Mouse (Mus musculus) heart, embryonic 14.5 days (tissue): ENCODE results near the gene Abhd17a. TPM values are rescaled to one million over a fixed set of nuclear protein-coding genes. Genes with fewer than 3 reads are reported as not detected.

Experiments
- ATAC-seq: fragments of 200-750 bp; cut with Nextera tagmentation; 2 replicates; pipeline ENCODE4 v1.8.0; 2017; ENCODE audit warnings: low read depth, moderate TSS enrichment; ENCODE audit not compliant: insufficient number of reproducible peaks, insufficient read depth, low FRiP score
- H3K27ac ChIP-seq, 2 experiments: fragments of 200-500 bp in 1 of 2; fragments of 300-500 bp in 1 of 2; sonication (generic) in 1 of 2; replicated peaks in 1 of 2; 2 replicates each; pipeline ENCODE4 v1.5.1; 2012 to 2014; ENCODE audit warnings: low read depth in 2 of 2, low read length in 2 of 2, control low read depth in 1 of 2, mild to moderate bottlenecking in 1 of 2, mixed read lengths in 1 of 2; ENCODE audit not compliant: control insufficient read depth in 1 of 2, insufficient read depth in 1 of 2
- H3K27me3 ChIP-seq: fragments of 300-500 bp; sonication (generic); 2 replicates; pipeline ENCODE4 v1.6.1; 2014; ENCODE audit warnings: mild to moderate bottlenecking, low read length, control low read depth; ENCODE audit not compliant: control insufficient read depth, insufficient read depth
- H3K36me3 ChIP-seq: fragments of 300-500 bp; sonication (generic); 2 replicates; pipeline ENCODE4 v1.6.1; 2014; ENCODE audit warnings: mild to moderate bottlenecking, control low read depth, low read length, mixed read lengths; ENCODE audit not compliant: control insufficient read depth, insufficient read depth
- H3K4me1 ChIP-seq, 2 experiments: fragments of 200-500 bp in 1 of 2; fragments of 300-500 bp in 1 of 2; sonication (generic) in 1 of 2; 2 replicates each; pipeline ENCODE4 v1.6.1; 2012 to 2014; ENCODE audit warnings: low read length in 2 of 2, control low read depth in 1 of 2, mixed read lengths in 1 of 2; ENCODE audit not compliant: control insufficient read depth in 2 of 2, insufficient read depth in 2 of 2
- H3K4me2 ChIP-seq: fragments of 300-500 bp; sonication (generic); 2 replicates; pipeline ENCODE4 v1.6.1; 2014; ENCODE audit warnings: mild to moderate bottlenecking, low read length
- H3K4me3 ChIP-seq, 2 experiments: fragments of 200-500 bp in 1 of 2; fragments of 300-500 bp in 1 of 2; sonication (generic) in 1 of 2; 2 replicates each; pipeline ENCODE4 v1.5.1; 2012 to 2014; ENCODE audit warnings: low read length in 2 of 2, mild to moderate bottlenecking in 2 of 2, control low read depth in 1 of 2, low read depth in 1 of 2, moderate library complexity in 1 of 2; ENCODE audit not compliant: control insufficient read depth in 1 of 2, insufficient read depth in 1 of 2
- H3K9ac ChIP-seq: fragments of 300-500 bp; sonication (generic); 2 replicates; pipeline ENCODE4 v1.6.1; 2014; ENCODE audit warnings: mild to moderate bottlenecking, low read length
- H3K9me3 ChIP-seq: fragments of 300-500 bp; sonication (generic); 2 replicates; pipeline ENCODE4 v1.6.1; 2016; ENCODE audit warnings: low read length, control low read depth; ENCODE audit not compliant: control insufficient read depth
- WGBS: fragments of 180-500 bp; shearing (Covaris S2); extraction: QIAGEN DNeasy Blood & Tissue Kit; methylation state at CpG from one replicate; pipeline ENCODE4 v1.1.7; 2014; 5-methylcytosine and 5-hydroxymethylcytosine counted together
- polyA plus RNA-seq: library from polyadenylated mRNA; unstranded; fragments of >200 nt; fragmentation: Nextera tagmentation; extraction: Ambion mirVana; gene quantifications from 2 replicates; pipeline ENCODE4 v1.2.1, GENCODE M21; 2014

Abhd17a gene
- polyA plus RNA-seq, 1 experiment from 2014 or later: 141 TPM

DNA sequence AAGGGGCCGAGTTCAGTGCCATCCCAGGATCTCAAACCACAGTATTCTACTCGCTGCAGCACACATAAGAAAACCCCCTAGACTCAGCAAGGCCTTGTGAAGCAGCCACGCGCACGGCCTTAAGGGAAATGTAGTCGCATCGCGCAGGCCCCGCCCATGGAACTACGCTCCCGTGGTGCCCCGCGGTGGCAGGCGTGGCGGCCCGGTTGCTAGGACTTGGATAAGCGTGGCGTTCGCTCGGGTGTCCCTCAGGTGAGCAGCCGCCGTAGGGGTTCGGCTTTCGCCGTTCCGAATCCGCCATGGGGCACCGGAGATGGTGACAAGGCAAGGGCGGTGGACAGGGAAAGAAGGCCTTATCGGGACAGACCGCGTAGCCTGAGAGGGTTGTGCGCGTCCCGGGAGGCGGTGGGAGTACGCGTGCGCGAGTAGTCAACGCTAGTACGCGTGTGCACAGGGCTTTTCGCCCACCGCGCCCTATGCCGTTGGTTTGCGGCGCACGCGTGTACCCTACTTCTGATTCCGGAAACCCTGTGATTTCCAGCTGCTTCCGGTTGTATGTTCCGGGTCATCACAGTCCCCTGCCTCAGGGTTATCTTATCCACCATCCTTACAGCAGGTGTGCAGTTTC is 12.7 kb upstream of the Abhd17a start, which contains the start of the genes Scamp4 and Adat3:
Scamp4 (plus strand) TSS at position 175 of the 628 bp plus-strand sequence.
Adat3 (plus strand) TSS at position 183 of the 628 bp plus-strand sequence.
- peaks cover 18% of the 10 kb centered on the region for H3K36me3 ChIP-seq
- H3K4me3 ChIP-seq: peak within 1 kb of the TSS; percentile 79 to 85
- ATAC-seq: peak; percentile 89
- H3K27me3 ChIP-seq: no peaks in the 10 kb centered on the region
- under 1% methylated on average over 54 of the region's 54 CpGs for WGBS
- no peaks in the 10 kb centered on the region for H3K9me3 ChIP-seq
- peaks cover 10 to 13% of the 10 kb centered on the region in 2 experiments for H3K4me1 ChIP-seq
- H3K27ac ChIP-seq: peak within 1 kb of the TSS; percentile 72 to 80
- peak within 1 kb of the TSS; percentile 82 for H3K9ac ChIP-seq
- H3K4me2 ChIP-seq: peak within 1 kb of the TSS; percentile 94

- no peaks in the 10 kb centered on the region for H3K27me3 ChIP-seq
- no peak overlapping the region for H3K27ac ChIP-seq
- no peak overlapping the region for H3K4me3 ChIP-seq
- H3K9me3 ChIP-seq: no peaks in the 10 kb centered on the region
- H3K4me2 ChIP-seq: no peak overlapping the region
- ATAC-seq: no peak
- H3K4me1 ChIP-seq: no peaks in the 10 kb centered on the region
- H3K9ac ChIP-seq: no peak overlapping the region
- H3K36me3 ChIP-seq: no peaks in the 10 kb centered on the region
- WGBS: 38% methylated on average over 4 of the region's 4 CpGs
Measured at GRCm38 (mm10) chr10:80596318-80596717, 6.2 kb upstream of the Abhd17a start.

- Histone ChIP-seq H3K27me3 (no peaks in the 10 kb centered on the region), H3K4me2 (peak overlapping the region; percentile 98), H3K36me3 (peaks cover 17% of the 10 kb centered on the region), H3K9me3 (no peaks in the 10 kb centered on the region), H3K27ac (peak overlapping the region; percentile 58 to 75; a peak in 3 of 4 replicates), H3K4me3 (peak overlapping the region; percentile 97 to 98), H3K9ac (peak overlapping the region; percentile 98), H3K4me1 (peaks cover 11 to 26% of the 10 kb centered on the region in 2 experiments)
- WGBS: 13% methylated on average over 12 of the region's 12 CpGs
- no peak for ATAC-seq
Measured at GRCm38 (mm10) chr10:80589127-80589878, 838 bp downstream of the Abhd17a start.

- H3K27ac ChIP-seq: peak overlapping the region; percentile 75 to 83
- peak overlapping the region; percentile 44 for H3K4me2 ChIP-seq
- peaks cover 14 to 32% of the 10 kb centered on the region in 2 experiments for H3K4me1 ChIP-seq
- peak; percentile 23 for ATAC-seq
- H3K36me3 ChIP-seq: peaks cover 33% of the 10 kb centered on the region
- WGBS: 43% methylated on average over 2 of the region's 4 CpGs
- H3K9me3 ChIP-seq: no peaks in the 10 kb centered on the region
- H3K9ac ChIP-seq: peak overlapping the region; percentile 50; the same call in 1 of the 2 replicates
- H3K4me3 ChIP-seq: 0 out of 4 replicates have a peak overlapping the region, but pooled peaks of 1 of the 2 experiments have one; percentile 10
- no peaks in the 10 kb centered on the region for H3K27me3 ChIP-seq
Measured at GRCm38 (mm10) chr10:80587305-80587657, 2.9 kb downstream of the Abhd17a start.

GRCm38 (mm10) chr10:80586407-80587304 is 3.5 kb downstream of the Abhd17a start:
- Histone ChIP-seq H3K27ac (peak overlapping the region; percentile 75 to 83), H3K27me3 (no peaks in the 10 kb centered on the region), H3K36me3 (peaks cover 39% of the 10 kb centered on the region), H3K9ac (peak overlapping the region; percentile 50; the same call in 1 of the 2 replicates), H3K4me3 (0 out of 4 replicates have a peak overlapping the region, but pooled peaks have one; percentile 0 to 10), H3K9me3 (no peaks in the 10 kb centered on the region), H3K4me2 (peak overlapping the region; percentile 44), H3K4me1 (peaks cover 14 to 32% of the 10 kb centered on the region in 2 experiments)
- 88% methylated on average over 50 of the region's 51 CpGs for WGBS
- ATAC-seq: no peak

DNA sequence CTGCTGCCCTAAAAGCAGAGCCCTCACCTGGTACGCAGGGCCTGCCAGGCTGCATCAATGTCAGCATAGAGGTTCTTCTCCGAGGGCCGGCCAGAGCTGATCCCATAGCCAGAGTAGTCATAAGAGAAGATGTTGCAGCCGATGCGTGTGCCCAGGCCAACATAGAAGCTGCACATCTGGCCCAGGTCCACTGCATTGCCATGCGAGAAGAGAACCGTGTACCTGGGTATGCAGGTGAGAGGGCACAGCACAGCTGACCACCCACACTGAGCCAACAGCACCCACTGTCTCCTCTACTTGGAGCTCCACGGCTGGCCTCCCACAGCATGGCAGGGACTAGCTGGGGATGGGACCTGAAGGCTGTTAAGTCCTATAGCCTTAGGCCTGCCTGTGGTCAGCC is 4.6 kb downstream of the Abhd17a start:
- Histone ChIP-seq H3K27ac (no peak overlapping the region; a peak in 1 of 4 replicates), H3K27me3 (no peaks in the 10 kb centered on the region), H3K9ac (0 out of 2 replicates have a peak overlapping the region, but pooled peaks have one; percentile 12), H3K4me2 (peak overlapping the region; percentile 44), H3K36me3 (peaks cover 42% of the 10 kb centered on the region), H3K4me1 (peaks cover 14 to 30% of the 10 kb centered on the region in 2 experiments), H3K9me3 (no peaks in the 10 kb centered on the region), H3K4me3 (no peak overlapping the region)
- no peak for ATAC-seq
- 91% methylated on average over 8 of the region's 8 CpGs for WGBS
